Mouse (Mus musculus): ENCODE results near the gene F830045P16Rik. TPM values are rescaled to one million over a fixed set of nuclear protein-coding genes. Genes with fewer than 3 reads are reported as not detected.

The F830045P16Rik gene
- polyA plus RNA-seq (2015; fragmentation: Nextera tagmentation; extraction: Ambion mirVana), result not detected in 2 replicates

DNA sequence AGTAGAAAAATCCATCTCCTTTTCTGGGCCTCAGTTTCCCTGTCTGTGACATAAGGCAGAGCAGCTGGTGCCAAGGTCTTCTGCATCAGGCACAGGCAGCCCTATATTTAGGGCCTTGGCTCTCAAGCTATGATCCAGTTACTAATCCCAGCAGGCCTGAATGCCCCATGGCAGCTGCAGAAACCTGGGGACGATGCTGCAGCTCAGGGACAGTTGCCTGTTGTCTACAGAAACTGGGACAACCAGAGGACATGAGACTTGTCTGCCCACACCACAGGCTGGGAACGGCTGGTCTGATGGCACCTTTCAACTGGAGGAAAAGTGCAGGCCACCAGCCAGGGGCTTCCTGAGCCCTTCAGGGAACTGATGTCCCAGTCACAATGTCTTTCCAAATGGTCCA, at the start of gene F830045P16Rik:
TSS of gene F830045P16Rik (minus strand) at position 226 of the 400 bp plus-strand sequence.
- H3K9me3 ChIP-seq (replicated peaks), result no peaks in the 10 kb centered on the region
- no peak within 1 kb of the TSS for H3K9ac ChIP-seq
- no peak for ATAC-seq (ENCODE audit: insufficient read depth)
- 48% methylated on average over 2 of the region's 2 CpGs for WGBS (ENCODE audit: insufficient replicate concordance)
- H3K36me3 ChIP-seq (replicated peaks), result no peaks in the 10 kb centered on the region
- H3K27ac ChIP-seq (replicated peaks), result no peak within 1 kb of the TSS
- H3K4me2 ChIP-seq, result no peak within 1 kb of the TSS
- no peaks in the 10 kb centered on the region for H3K27me3 ChIP-seq
- H3K4me3 ChIP-seq (replicated peaks), result no peak within 1 kb of the TSS
- no peaks in the 10 kb centered on the region for H3K4me1 ChIP-seq (replicated peaks)

DNA sequence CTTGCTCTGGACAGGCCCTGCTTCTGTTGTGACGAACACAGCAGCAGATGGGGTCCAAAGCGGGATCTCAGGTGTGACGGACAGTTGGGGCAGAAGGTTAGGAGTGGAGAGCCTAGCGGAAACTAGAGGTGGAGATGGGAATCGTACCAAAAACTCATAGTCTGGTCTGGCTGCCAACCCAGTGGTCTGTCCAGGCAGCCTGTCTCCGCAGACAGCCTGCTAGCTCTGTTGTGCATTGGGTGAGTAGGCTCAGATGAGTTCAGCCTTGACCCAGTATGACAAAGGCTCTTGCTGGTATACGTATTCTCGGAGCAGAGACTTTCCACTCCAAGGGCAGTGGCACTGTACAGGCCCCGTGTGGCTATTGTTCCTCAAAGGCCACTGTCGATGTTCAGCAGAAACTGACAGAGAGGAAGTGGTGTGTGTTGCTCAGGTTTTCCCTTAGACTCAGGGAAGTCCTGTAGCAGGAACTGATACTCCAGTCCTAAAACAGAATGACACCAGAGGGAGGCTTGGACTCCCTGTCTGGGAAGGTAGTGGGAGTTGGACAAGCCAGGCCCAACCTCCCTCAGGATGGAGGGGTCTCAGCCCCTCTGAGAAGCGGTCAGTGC, 49.6 kb upstream of the F830045P16Rik start:
- Histone ChIP-seq H3K36me3 (replicated peaks) (no peaks in the 10 kb centered on the region), H3K9me3 (replicated peaks) (no peaks in the 10 kb centered on the region), H3K27me3 (no peaks in the 10 kb centered on the region), H3K4me1 (replicated peaks) (peaks cover 10% of the 10 kb centered on the region; the same call in 1 of the 2 replicates), H3K4me2 (no peak overlapping the region), H3K4me3 (replicated peaks) (no peak overlapping the region), H3K9ac (no peak overlapping the region), H3K27ac (replicated peaks) (0 out of 2 replicates have a peak overlapping the region, but pooled peaks have one; percentile 53)
- 0 out of 2 replicates have a peak, but pooled peaks have one; percentile 38 for ATAC-seq (ENCODE audit: insufficient read depth)
- 45% methylated on average over 11 of the region's 11 CpGs for WGBS (ENCODE audit: insufficient replicate concordance)

DNA sequence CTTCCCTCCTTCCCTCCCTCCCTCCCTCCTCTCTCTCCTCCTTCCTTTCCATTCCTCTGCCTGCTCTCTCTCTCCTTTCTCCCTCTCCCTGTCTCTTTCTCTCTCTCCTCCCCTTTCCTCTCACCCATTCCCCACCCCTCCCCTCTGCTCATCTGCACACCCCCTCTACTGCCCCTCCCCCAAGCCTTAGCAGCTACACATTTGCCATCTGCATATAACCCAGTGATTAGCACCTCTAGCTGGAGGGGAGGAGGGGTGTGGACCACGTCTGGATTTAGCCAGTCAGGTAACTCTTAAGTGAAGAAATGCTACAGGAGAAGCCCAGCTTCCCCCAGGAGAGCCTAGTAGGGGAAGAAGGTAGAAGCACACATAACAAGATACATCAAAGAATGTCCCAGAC, 48.5 kb upstream of the F830045P16Rik start:
- no peak for ATAC-seq (ENCODE audit: insufficient read depth)

DNA sequence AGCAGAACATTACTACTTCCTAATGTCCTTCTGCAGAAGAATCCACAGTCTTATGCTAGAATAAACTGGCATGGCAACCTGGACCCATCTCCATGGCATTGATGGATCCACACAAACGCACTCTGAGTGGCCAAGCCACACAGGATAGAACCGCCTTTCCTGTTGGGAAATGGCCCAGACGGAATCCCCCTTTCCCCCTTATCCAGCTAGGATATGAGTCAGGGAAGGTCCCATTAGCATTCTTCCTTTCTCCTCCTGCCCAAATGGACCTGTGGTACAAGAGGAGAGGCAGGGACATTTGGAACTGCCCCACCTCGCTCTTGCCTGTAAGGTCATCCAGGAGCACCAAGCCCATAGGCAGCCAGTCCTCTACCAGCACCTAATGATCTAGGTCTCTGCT, 45.9 kb upstream of the F830045P16Rik start:
- H3K4me3 ChIP-seq (replicated peaks), result no peak overlapping the region
- no peaks in the 10 kb centered on the region for H3K4me1 ChIP-seq (replicated peaks)
- no peaks in the 10 kb centered on the region for H3K9me3 ChIP-seq (replicated peaks)
- no peak overlapping the region for H3K27ac ChIP-seq (replicated peaks)
- H3K27me3 ChIP-seq, result no peaks in the 10 kb centered on the region
- WGBS (ENCODE audit: insufficient replicate concordance), result 65% methylated on average over 4 of the region's 4 CpGs
- ATAC-seq (ENCODE audit: insufficient read depth), result peak; percentile 26; the same call in 1 of the 2 replicates
- no peak overlapping the region for H3K4me2 ChIP-seq
- H3K36me3 ChIP-seq (replicated peaks), result no peaks in the 10 kb centered on the region
- H3K9ac ChIP-seq, result no peak overlapping the region

More for the DNA sequence above, 48.5 kb upstream of the F830045P16Rik start:
- H3K4me2 ChIP-seq, result no peak overlapping the region
- H3K27me3 ChIP-seq, result no peaks in the 10 kb centered on the region
- no peak overlapping the region for H3K4me3 ChIP-seq (replicated peaks)
- no peak overlapping the region for H3K27ac ChIP-seq (replicated peaks)
- H3K9ac ChIP-seq, result no peak overlapping the region
- no peaks in the 10 kb centered on the region for H3K36me3 ChIP-seq (replicated peaks)
- H3K9me3 ChIP-seq (replicated peaks), result no peaks in the 10 kb centered on the region
- H3K4me1 ChIP-seq (replicated peaks), result peaks cover 10% of the 10 kb centered on the region; the same call in 1 of the 2 replicates
- 29% methylated on average over 1 of the region's 1 CpGs for WGBS (ENCODE audit: insufficient replicate concordance)

DNA sequence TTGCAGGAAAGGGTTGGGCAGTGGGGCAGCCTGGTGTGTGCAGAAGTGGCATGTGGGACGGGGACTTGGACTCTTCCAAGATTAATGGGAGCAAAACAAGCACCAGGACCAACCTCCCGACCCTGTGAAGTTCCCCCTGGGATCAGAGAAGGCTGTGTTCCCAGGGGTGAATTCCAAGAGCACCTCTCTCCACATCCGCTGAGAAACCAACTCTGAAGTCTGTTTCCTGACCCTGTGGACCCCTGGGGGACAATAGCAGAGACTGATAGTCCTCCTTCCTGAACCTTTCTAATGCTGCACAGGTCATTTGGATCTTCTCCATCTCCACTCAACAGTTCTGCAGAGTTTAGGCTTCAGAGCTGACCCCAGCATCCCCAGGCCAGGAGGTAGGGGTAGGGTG, 45.4 kb upstream of the F830045P16Rik start:
- WGBS (ENCODE audit: insufficient replicate concordance), result 47% methylated on average over 3 of the region's 3 CpGs
- H3K4me3 ChIP-seq (replicated peaks), result no peak overlapping the region
- no peaks in the 10 kb centered on the region for H3K9me3 ChIP-seq (replicated peaks)
- H3K4me1 ChIP-seq (replicated peaks), result no peaks in the 10 kb centered on the region
- H3K4me2 ChIP-seq, result no peak overlapping the region
- no peak overlapping the region for H3K9ac ChIP-seq
- H3K27ac ChIP-seq (replicated peaks), result no peak overlapping the region
- peak; percentile 14; the same call in 1 of the 2 replicates for ATAC-seq (ENCODE audit: insufficient read depth)
- no peaks in the 10 kb centered on the region for H3K36me3 ChIP-seq (replicated peaks)
- H3K27me3 ChIP-seq, result no peaks in the 10 kb centered on the region

DNA sequence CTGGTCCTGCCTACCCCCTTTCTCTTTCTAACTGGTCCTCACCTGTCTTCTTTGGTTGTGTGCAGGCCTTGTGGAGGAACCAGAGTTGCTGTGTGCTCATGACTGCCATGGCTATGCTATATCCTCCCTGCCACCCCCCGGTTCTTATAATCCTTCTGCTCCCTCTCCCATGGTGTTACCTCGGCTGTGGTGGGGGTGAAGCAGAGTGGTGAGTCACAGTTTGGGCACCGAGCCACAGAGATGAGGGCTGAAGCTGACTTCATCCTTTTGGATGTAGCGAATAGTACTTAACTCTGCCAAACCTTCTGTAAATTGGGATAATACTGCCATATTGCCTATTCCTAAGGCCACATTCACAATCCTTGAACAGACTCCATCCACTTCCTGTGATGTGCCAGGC, 44.3 kb upstream of the F830045P16Rik start:
- no peaks in the 10 kb centered on the region for H3K4me1 ChIP-seq (replicated peaks)
- WGBS (ENCODE audit: insufficient replicate concordance), result 59% methylated on average over 4 of the region's 4 CpGs
- no peak for ATAC-seq (ENCODE audit: insufficient read depth)

DNA sequence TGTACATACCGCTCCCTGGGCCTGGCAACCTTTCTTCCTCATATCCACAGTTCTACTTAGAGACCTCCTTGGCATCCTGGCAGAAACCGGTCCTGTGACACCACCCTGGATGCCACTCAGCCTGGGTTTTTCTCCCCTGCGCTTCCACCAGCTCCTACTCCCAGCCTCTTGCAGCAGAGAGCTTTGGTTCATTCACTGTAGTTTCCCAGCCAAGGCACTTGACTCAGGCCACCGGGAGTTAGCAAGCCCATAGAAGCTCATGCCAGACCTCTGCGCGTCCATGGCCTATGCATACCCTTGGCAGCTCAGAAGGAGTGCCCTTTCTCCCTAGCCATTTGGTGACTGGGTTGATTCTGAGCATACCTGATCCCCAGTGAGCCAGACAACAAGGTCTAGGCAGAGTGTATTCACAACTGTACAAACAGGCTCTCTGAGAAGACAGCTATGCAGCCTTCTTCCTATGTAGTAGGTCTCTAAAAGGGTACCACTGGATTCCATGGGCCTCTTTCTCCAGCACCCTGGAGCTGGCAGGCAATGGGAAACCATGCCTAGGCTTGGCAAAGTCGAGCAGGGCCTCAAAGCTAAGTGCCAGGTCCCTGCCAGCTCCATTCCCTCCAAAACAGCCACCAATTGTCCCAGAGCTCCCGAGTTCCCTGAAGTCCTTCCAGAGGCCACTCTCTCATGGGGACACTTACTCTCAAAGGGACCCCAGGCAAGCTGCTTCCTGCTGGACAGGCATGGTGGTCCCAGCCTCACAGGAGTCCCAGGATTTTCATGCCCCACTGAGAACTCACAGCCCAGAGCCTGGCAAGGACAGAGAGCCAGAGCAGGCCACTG, 40.4 kb upstream of the F830045P16Rik start:
- Histone ChIP-seq H3K9me3 (replicated peaks) (no peaks in the 10 kb centered on the region), H3K4me1 (replicated peaks) (peaks cover 4% of the 10 kb centered on the region), H3K36me3 (replicated peaks) (no peaks in the 10 kb centered on the region), H3K4me3 (replicated peaks) (no peak overlapping the region), H3K4me2 (no peak overlapping the region), H3K9ac (no peak overlapping the region), H3K27ac (replicated peaks) (no peak overlapping the region), H3K27me3 (peaks cover 13% of the 10 kb centered on the region)
- no peak for ATAC-seq (ENCODE audit: insufficient read depth)
- WGBS (ENCODE audit: insufficient replicate concordance), result 65% methylated on average over 8 of the region's 8 CpGs

More for the DNA sequence above, 44.3 kb upstream of the F830045P16Rik start:
- Histone ChIP-seq H3K4me3 (replicated peaks) (no peak overlapping the region), H3K27ac (replicated peaks) (no peak overlapping the region), H3K4me2 (no peak overlapping the region), H3K27me3 (no peaks in the 10 kb centered on the region; the same call in 1 of the 2 replicates), H3K9ac (no peak overlapping the region), H3K9me3 (replicated peaks) (no peaks in the 10 kb centered on the region), H3K36me3 (replicated peaks) (no peaks in the 10 kb centered on the region)

DNA sequence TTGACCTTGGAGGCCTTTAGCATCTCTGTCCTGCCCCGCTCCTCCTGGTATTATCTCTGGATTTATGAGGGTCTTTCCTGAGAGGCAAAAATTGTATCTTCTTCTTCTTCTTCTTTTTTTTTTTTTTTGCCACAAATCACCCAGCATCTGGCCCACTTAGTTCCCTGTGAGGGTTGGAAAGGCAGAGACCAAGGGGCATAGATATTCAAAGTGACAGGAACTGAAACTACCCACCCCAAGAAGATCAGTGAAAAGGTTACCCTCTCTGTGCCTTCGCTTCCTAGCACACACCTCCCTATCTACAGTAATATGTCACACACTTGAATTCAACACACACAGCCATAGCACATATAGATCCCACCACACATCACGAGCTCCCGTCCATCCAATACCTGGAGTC, 38.7 kb upstream of the F830045P16Rik start:
- Histone ChIP-seq H3K4me1 (replicated peaks) (peaks cover 4% of the 10 kb centered on the region), H3K27ac (replicated peaks) (no peak overlapping the region), H3K4me2 (no peak overlapping the region), H3K4me3 (replicated peaks) (no peak overlapping the region), H3K27me3 (peaks cover 13% of the 10 kb centered on the region), H3K36me3 (replicated peaks) (no peaks in the 10 kb centered on the region), H3K9ac (no peak overlapping the region), H3K9me3 (replicated peaks) (no peaks in the 10 kb centered on the region)
- WGBS (ENCODE audit: insufficient replicate concordance), result 55% methylated on average over 4 of the region's 4 CpGs
- ATAC-seq (ENCODE audit: insufficient read depth), result no peak

DNA sequence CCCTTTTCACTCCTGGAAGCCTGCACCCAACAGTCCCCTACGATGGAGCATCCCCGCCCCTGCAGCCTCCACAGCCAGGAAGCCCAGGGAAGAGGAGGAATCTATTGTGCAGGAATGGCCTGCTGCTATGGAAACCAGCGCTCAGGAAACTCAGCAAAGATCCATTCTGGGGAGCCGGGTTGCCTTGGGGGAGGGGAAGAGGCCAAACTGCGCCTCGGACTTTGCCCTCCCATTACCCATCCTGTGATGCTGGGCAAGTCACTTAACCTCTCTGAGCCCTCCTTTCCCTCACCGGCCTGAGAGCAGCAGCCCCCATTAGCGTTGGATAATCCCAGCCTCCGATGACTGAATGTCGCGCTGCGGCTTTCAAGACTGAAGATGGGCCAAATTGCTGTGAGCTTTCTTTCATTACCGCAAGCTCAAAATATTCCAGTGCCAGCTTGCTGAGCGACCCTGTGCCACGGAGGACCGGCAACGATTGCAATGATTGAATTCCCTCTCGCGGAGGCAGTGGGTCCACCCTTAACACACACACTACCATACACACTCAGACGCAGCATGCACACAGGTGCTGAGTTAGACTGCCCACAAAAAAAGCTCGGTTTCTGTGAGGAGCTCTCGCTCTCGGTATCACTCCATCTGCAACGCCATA, 38.1 kb upstream of the F830045P16Rik start:
- H3K4me2 ChIP-seq, result no peak overlapping the region; the same call in 1 of the 2 replicates
- H3K27ac ChIP-seq (replicated peaks), result no peak overlapping the region
- H3K9me3 ChIP-seq (replicated peaks), result no peaks in the 10 kb centered on the region
- H3K9ac ChIP-seq, result no peak overlapping the region
- H3K36me3 ChIP-seq (replicated peaks), result no peaks in the 10 kb centered on the region
- 17% methylated on average over 24 of the region's 24 CpGs for WGBS (ENCODE audit: insufficient replicate concordance)
- H3K27me3 ChIP-seq, result peaks cover 13% of the 10 kb centered on the region
- no peak for ATAC-seq (ENCODE audit: insufficient read depth)
- H3K4me3 ChIP-seq (replicated peaks), result no peak overlapping the region
- H3K4me1 ChIP-seq (replicated peaks), result peaks cover 4% of the 10 kb centered on the region

DNA sequence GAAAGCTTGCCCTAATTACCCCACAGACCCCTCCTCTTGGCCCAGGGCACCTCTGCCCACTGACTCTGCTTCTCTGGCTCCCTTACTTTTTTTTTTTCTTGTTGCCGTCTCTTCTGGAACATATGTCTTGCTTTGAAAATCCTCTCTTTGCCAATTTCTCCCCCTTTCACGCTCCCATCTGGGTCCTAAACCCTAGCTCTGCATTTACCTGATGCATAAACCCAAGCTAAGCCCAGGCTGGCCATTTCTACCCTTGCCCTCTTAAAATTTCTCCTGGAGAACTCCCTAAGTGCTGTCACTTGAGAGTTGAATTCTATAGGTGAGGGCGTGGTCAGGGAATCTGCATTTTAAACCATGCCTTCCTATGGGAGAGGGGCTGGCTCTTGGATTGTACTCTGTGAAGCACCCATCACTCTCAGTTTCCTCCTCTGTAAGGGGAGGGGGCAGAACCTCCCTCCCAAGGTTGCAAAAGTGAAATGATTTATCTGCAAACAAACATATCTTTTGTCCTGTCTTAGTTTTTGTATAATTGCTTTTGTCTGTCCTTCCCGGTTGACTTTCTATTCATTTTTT, 37.4 kb upstream of the F830045P16Rik start:
- 35% methylated on average over 4 of the region's 4 CpGs for WGBS (ENCODE audit: insufficient replicate concordance)
- Histone ChIP-seq H3K27me3 (peaks cover 13% of the 10 kb centered on the region), H3K27ac (replicated peaks) (no peak overlapping the region), H3K4me1 (replicated peaks) (peaks cover 4% of the 10 kb centered on the region), H3K4me3 (replicated peaks) (no peak overlapping the region), H3K36me3 (replicated peaks) (no peaks in the 10 kb centered on the region), H3K4me2 (no peak overlapping the region), H3K9me3 (replicated peaks) (no peaks in the 10 kb centered on the region), H3K9ac (no peak overlapping the region)
- ATAC-seq (ENCODE audit: insufficient read depth), result no peak

DNA sequence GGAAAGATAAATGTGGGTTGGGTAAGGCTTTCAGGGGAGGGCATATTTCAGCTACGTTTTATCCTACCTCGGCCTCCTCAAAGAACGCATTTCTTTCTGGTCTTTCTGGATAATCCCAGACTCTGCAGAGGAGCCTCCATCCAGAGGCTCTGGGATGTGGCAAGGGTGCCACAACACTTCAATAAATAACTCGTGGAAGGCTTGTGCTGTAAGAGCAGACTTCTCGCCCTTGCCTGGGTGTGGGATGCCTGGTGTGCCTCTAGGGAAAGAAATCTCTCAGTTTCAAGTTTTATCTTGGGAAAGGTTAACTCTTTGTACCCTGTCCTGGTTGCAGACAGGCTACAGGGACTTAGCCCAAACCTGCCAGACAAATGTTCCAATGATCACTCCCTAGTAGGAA, 33.2 kb upstream of the F830045P16Rik start:
- no peak for ATAC-seq (ENCODE audit: insufficient read depth)
- WGBS (ENCODE audit: insufficient replicate concordance), result 59% methylated on average over 5 of the region's 5 CpGs
- no peak overlapping the region for H3K4me3 ChIP-seq (replicated peaks)

More for the DNA sequence above, 33.2 kb upstream of the F830045P16Rik start:
- peaks cover 4% of the 10 kb centered on the region for H3K4me1 ChIP-seq (replicated peaks)
- H3K9ac ChIP-seq, result no peak overlapping the region
- H3K4me2 ChIP-seq, result no peak overlapping the region
- H3K9me3 ChIP-seq (replicated peaks), result no peaks in the 10 kb centered on the region
- no peaks in the 10 kb centered on the region for H3K36me3 ChIP-seq (replicated peaks)
- no peak overlapping the region for H3K27ac ChIP-seq (replicated peaks)
- H3K27me3 ChIP-seq, result peaks cover 10% of the 10 kb centered on the region

Measured in liver, embryonic 15.5 days (tissue).